Mouse (Mus musculus) cerebellum, postnatal 25 days (tissue): ENCODE data around the gene Cntn4.

Source experiments
- DNase-seq, 2 experiments: peaks; one replicate each; pipeline ENCODE4 v3.0.0; 2021; ENCODE audit warnings: mixed read lengths in 2 of 2

Cntn4 gene

DNA sequence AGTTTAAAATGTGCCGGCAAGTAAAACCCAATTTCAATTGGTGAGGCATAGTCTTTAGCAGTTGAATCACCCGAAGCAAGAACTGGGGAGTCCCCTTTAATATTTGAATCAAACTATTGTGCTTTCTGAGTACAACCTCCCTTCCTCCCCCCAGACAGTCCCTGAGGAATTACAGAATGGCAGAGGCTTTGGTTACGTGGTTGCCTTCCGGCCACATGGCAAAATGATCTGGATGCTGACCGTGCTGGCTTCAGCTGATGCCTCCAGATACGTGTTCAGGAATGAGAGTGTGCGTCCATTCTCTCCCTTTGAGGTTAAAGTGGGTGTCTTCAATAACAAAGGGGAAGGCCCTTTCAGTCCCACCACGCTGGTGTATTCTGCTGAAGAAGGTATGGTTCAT lies 998.1 kb downstream of the Cntn4 start:
- no peak for DNase-seq

DNA sequence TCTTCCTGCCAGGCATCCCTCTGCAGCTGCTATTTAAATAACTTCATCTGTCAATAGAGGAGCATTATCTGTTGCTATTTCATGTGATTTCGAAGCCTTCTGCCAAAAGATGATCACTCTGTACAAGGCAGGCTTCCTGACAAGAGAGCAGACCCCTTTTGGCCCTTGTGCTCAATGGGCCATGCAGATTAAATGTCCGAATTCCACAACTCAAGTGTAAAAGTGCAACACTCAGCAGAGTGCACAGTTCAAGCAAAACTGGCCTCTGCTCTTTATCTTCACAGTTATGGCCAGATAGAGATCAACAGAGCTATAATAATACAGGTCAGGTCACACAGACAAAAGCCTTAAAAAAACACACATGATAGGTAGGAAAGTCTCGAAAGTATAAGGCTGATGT lies 1024.5 kb downstream of the Cntn4 start:
- DNase-seq, result no peak

DNA sequence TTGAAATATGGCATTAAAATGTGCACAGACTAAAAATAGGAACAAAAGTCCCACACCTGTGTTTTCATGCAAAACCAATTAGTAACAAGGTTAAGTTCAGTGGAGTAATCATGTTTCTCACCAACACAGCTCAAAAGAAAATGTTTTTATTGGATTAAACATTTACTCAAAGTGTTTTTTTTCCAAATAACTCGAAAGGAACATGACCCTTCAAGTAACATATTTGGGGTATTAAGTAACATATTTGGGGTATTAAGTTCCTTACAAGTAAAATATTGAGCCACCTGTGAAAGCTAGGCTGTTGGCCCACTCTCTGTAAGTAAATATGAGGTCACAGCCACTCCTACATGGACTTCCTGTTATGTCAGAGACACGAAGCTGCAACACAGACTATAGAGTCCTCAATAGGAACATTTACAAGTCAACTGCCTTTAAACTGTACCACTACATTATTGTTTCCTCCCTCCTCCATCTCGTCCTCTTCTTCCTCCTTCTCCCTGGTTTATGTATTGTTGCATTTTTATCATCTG lies 1028.1 kb downstream of the Cntn4 start:
- DNase-seq, result no peak

DNA sequence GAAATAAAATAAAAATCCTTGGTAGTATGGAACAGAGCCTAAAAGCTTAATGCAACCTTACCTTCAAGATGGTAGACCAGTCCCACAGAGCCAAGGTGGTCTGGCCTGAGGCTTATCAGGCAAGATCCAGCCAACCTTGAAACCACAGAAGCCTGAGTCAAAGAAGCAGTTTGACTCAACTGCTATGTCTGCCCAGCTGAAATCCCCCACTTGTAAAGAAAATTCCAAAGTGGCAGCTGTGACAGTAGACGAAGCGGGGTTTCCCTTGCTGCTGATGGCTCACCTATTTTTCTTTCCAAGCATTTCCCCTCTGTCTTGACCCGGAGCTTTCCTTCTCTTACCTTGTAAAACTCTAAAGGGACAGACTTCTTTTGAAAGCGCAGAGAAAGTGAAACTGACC lies 1048.2 kb downstream of the Cntn4 start:
- no peak for DNase-seq

DNA sequence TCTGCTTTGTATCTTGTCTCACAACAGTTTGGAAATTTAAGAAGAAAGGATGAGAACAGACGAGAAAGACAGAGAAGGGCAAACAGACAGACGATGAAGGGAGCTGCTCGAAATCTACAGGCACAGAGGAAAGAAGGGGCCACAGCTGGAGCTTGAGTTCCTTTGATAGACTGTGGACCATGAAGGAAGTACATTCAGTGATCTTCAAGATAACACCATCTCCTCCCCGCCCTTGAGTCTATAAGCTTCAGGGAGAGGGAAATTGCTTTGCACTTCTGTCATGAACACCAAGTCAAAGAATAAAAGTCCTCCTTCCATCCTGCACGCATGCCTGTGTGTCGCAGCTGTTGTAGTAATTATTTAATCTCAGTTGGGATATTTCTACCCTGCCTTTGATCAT lies 1048.6 kb downstream of the Cntn4 start:
- DNase-seq, result no peak

DNA sequence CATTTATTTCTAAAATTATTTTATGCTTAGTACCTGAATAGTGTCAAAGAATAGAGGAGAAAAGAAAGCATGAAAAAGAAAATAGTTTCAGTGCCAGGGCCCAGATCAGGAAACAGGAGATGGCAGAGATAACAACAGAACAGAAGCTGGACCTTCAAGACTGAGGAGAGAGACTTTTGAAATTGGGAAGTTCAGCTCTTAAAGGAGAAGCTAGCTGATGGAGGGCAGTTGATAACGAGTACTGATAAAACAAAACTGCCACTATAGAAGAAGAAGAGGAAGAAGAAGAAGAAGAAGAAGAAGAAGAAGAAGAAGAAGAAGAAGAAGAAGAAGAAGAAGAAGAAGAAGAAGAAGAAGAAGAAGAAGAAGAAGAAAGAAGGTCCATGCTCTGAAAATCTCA lies 1050.2 kb downstream of the Cntn4 start:
- no peak for DNase-seq

DNA sequence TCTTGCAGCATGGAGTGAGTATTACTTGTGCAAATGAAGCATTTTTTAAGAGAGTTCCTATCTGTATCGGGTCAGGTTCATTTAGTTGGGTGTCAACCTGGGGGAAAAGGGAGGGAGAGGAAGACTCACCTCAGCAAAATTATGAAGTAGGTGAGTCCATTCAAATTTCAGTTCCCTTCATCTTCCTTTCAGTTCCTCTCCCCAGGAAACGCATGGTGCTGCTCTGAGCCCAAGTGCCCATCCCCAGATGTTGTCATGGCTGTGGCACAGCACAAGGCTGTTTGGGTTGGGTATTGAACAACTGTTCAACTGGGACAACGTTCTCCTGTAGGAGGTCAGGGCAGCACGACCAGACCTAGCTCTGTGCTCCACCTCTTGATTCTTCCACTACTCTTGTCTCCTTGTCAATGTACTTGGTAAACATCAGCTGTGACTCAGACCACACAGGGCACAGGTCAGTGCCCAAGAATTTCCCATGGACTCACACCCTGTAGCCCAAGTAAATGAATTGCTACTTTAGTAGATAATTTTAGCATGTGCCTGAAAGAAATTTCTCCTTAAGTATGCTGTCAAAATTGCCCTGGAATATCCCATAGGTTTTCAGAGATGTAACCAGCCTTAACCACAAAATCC lies 1052.3 kb downstream of the Cntn4 start:
- no peak for DNase-seq

DNA sequence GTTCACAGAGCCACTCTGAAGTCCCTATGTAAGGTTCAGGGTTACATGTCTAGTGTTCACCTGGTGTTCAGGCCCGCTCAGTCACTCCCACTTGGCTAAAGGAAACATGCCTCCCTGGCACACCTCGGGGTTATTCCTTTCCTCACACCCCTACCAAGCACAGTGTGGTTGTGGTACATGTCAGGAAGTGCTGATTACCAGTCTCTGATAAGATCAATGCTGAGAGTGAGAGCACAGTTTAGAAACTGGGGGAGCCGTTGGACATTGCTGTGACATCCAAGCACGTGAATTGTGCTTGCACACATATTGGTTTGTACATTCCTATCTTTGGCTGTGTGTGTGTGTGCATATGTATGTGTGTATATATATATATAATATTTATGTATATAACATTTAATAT lies 1055.1 kb downstream of the Cntn4 start:
- no peak for DNase-seq

DNA sequence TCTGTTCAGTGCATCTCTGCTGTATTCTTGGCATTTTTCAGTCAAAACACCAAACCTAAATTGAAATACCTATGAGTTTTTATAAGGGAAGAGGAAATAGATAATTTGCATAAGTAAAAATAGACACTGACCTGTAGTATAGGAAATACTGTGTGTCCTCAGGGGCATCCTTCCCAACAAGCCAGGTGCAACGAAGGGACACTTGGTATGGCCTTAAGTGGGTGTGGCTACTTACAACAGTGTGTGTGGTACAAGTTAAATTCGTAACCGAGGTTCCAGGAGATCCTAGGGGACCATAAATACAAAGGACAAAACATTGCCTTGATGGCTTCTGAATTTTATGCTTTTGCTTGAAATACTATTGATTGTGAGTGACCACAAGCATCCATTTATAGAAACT lies 1060.8 kb downstream of the Cntn4 start:
- DNase-seq, result no peak

DNA sequence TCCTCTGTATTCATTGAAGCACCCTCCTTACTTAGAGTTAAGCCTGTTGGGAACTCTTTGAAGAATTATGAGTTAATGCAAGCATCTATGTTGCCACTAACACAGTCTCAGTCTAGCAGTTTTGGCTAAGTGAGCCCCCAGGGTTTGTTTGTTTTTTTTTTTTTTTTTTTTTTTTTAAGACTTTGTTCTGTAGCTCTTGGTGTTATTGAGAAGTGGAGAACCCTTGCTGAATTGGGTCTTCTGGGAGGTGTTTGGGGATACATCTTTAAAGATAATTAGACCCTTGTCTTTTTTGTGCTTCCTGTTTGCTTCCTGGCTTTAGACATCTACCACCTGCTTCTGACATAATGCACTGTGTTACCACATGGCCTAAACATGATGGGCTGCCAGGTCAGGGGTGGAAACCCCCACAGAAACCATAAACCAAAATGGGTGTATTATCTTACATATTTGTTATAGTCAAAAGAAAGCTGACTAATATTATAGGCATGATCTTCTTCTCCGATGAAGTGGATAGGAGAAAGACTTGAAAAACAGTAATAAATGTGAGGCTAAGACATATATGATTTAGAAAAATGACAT lies 1062.9 kb downstream of the Cntn4 start:
- DNase-seq, result no peak

DNA sequence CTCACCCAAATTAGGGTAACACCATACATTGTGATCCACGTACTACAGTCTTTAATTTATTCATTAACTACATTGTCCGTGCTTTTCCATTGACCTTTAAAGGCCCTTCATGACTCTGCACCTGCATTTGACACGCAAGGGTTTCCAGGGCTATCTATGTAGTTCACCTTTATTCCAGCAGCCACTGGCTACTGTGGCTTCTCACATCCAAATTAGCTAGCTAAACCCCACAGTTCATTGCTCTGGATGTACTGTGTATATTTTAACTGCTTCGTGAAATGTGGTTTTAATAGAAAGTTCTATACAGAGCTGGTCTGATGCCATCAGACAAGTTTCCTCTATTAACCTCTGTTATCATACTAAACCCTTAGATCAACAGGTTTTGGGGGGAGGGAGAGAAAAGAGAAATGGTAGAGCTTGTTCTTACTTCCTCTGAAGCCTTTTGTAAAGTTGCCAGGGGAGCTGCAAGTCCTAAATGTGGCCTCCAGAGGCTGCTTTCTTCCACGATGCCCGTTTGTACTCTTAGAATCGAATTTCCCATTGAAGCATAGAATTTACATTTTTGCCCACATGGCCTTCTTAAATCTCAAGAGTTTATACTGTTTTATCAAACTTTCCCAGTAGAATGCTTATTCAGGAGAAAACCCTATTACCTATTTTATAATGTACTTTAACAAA lies 1066.2 kb downstream of the Cntn4 start:
- no peak for DNase-seq

DNA sequence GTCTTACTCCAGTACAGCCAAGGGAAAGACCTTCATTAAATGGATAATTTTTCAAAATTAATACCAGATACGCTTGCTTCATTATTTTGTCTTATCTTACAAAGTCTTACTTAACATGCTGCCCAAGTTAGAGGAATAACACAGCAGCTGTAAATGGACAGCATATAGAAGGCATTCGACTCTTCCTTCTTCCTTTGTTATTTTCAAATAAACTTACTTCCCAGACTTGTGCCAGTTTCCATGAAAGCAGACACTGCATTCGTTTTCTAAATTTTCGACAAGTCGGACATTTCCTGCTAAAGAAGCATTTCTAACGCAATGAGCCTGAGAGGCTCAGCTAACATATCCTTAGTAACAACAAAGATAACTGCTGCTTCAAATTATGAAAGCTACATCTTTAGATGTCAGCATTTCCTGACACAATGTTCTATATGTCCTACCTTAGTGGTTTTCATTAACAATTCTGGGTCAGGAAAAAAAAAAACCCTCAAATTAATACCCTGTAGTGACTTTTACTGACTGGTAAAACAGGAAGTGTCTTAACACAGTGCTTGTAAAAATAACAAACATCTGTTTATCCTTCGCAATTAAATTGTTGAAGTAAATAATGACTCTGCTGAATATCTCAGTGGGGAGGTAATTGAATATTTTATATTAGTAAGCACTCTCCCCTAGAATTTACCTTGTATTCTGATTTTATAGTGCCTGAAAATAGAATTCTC lies 1068.4 kb downstream of the Cntn4 start:
- no peak for DNase-seq

DNA sequence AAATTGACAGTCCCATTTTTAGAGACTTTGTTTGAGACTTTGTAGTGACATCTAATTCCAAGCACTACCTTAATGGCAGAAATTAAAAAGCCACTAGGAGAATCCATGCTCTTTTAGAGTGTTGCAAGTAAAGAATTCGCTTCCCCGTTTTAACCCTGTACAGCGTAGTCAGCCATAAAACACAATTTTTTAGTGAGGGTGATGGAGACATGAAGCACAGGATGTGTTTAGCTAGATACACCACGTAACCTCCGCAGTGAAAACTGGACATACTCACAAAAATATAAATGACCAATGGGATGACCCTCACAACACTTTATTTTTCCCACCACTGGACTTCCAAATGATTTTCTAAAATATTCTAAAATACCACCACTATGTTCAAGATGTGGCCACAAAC lies 1069.8 kb downstream of the Cntn4 start:
- no peak for DNase-seq

DNA sequence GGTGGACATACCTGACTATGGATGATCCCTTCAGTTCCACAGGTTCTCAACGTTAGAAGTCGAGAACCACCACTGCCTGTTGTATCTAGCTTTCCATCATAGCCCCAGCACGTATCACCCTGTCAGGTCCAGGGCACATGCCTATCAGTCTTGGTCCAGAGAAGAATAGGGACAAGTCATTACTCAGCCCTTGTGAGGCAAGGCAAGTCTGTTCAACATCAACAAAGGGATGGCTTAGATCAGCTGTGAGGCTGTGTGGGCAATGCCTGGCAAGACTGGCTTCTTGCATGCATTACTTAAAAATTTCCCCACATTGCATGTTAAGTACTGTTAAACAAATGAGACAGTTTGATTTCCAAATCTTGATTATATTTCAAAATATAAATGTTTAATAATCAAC lies 1070.3 kb downstream of the Cntn4 start:
- no peak for DNase-seq
